Mouse (Mus musculus): ENCODE data around the gene Trim8. TPM values are rescaled to one million over a fixed set of nuclear protein-coding genes. Genes with fewer than 3 reads are reported as not detected.

The Trim8 gene
- polyA plus RNA-seq, 1 experiment from 2014 or later, result 8.8 TPM

GRCm38 (mm10) chr19:46462574-46462973 is 38.9 kb upstream of the Trim8 start:
- WGBS (ENCODE audit: insufficient replicate concordance), result 78% methylated on average over 3 of the region's 3 CpGs
- Histone ChIP-seq H3K36me3 (replicated peaks) (peaks cover 7% of the 10 kb centered on the region; the same call in 1 of the 2 replicates), H3K27me3 (no peaks in the 10 kb centered on the region), H3K9me3 (replicated peaks) (no peaks in the 10 kb centered on the region), H3K4me2 (no peak overlapping the region), H3K4me3 (replicated peaks) (no peak overlapping the region), H3K4me1 (replicated peaks) (peaks cover 48% of the 10 kb centered on the region), H3K27ac (replicated peaks) (0 out of 2 replicates have a peak overlapping the region, but pooled peaks have one; percentile 33), H3K9ac (no peak overlapping the region)
- ATAC-seq (ENCODE audit: insufficient read depth), result peak; percentile 45; the same call in 1 of the 2 replicates

- H3K4me3 ChIP-seq (replicated peaks), result no peak overlapping the region
- no peak overlapping the region for H3K9ac ChIP-seq
- peaks cover 40% of the 10 kb centered on the region for H3K4me1 ChIP-seq (replicated peaks)
- no peaks in the 10 kb centered on the region for H3K27me3 ChIP-seq
- no peak overlapping the region for H3K4me2 ChIP-seq
- no peaks in the 10 kb centered on the region for H3K36me3 ChIP-seq (replicated peaks)
- no peak for ATAC-seq (ENCODE audit: insufficient read depth)
- no peak overlapping the region for H3K27ac ChIP-seq (replicated peaks)
- H3K9me3 ChIP-seq (replicated peaks), result no peaks in the 10 kb centered on the region
- 85% methylated on average over 4 of the region's 4 CpGs for WGBS (ENCODE audit: insufficient replicate concordance)
Measured at GRCm38 (mm10) chr19:46463446-46463845, 38.1 kb upstream of the Trim8 start.

DNA sequence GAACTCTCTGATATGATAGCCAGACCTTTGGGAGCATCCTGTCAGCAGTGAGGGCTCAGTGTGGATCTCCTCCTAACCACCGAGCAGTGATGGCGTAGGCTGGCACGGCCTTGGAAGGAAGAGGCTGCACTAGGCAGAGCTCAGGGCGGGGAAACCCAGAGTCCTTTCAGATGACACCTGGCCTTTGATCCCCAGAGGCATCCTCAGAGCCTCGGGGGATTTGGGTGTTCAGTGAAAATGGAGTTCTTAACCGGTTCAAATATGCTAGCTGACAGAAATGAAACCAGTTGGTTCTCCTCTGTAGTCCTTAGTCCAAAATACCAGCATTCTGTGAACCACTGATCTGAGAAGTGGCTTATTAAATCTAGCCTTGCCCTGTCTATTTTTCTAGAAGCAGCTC is 35.3 kb upstream of the Trim8 start:
- Histone ChIP-seq H3K9ac (no peak overlapping the region), H3K9me3 (replicated peaks) (no peaks in the 10 kb centered on the region), H3K4me3 (replicated peaks) (no peak overlapping the region), H3K36me3 (replicated peaks) (no peaks in the 10 kb centered on the region), H3K4me2 (no peak overlapping the region), H3K27me3 (no peaks in the 10 kb centered on the region), H3K27ac (replicated peaks) (no peak overlapping the region), H3K4me1 (replicated peaks) (peaks cover 42% of the 10 kb centered on the region)
- no peak for ATAC-seq (ENCODE audit: insufficient read depth)
- 49% methylated on average over 6 of the region's 6 CpGs for WGBS (ENCODE audit: insufficient replicate concordance)

DNA sequence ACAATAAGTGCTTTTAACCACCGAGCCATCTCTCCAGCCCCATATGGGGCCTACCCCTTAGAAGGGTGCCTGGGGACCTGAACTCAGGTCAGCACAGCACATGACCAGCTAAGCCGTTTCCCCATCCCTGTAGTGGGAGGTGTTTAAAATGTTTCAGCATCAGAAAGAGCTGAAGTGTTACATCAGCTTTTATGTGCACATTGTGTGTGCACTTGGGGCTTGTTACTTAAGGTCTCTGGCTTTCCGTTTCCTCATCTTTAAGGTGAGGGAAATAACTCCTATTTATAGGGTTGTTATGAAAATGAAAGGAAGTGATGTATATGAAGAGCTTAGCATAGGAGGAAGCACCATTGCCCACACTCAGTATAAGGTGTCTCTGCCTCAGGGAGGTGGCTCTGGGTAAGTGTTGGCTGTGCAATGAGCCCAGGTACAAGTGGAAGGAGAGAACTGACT is 34.4 kb upstream of the Trim8 start:
- no peaks in the 10 kb centered on the region for H3K27me3 ChIP-seq
- 47% methylated on average over 3 of the region's 3 CpGs for WGBS (ENCODE audit: insufficient replicate concordance)
- no peak overlapping the region for H3K9ac ChIP-seq
- H3K4me1 ChIP-seq (replicated peaks), result peaks cover 51% of the 10 kb centered on the region
- no peaks in the 10 kb centered on the region for H3K36me3 ChIP-seq (replicated peaks)
- no peaks in the 10 kb centered on the region for H3K9me3 ChIP-seq (replicated peaks)
- no peak overlapping the region for H3K4me2 ChIP-seq
- no peak for ATAC-seq (ENCODE audit: insufficient read depth)
- no peak overlapping the region for H3K4me3 ChIP-seq (replicated peaks)
- 0 out of 2 replicates have a peak overlapping the region, but pooled peaks have one; percentile 31 for H3K27ac ChIP-seq (replicated peaks)

DNA sequence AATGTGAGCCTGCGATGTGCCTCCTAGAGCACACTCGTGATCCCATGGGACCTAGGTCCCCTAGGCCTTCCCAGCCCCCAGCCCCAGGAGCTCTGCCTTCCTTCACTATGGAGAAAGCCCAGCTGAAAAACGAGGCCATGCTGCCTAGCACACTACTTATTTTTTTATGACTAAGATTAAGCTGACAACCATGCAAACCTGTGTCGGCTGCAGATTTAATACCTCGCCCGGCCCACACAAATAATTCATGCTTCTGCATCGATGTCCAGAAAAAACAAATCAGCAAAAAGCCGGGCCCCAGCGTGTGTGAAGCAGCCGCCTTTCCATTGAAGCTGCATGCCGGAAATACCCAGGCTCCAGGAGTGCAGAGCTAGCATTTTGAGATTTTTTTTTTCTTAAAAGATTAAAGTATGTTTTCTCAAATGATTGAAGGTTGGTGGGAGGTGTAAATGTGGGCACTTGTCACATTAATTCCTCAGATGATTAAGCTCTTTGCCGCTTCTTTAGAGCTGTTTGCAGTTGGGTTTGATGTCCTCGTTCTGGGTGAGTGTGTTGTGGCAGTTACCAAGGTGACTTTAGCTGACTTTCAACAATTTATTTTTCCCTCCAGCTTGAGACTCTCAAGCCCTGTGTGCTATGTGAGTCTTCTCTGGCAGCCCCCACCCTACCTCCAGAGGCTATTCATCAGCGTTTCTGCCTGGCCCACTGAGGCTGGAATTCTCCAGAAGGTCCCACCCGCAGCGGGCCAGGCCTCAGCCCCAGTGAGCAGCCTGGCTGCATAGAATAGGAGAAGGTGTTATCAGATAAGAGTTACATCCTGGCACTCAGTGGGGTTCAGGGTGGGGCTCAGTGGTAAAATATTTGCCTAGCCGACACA is 30.9 kb upstream of the Trim8 start:
- H3K4me2 ChIP-seq, result no peak overlapping the region
- H3K9ac ChIP-seq, result no peak overlapping the region
- 48% methylated on average over 17 of the region's 17 CpGs for WGBS (ENCODE audit: insufficient replicate concordance)
- peaks cover 40% of the 10 kb centered on the region for H3K4me1 ChIP-seq (replicated peaks)
- no peak overlapping the region for H3K4me3 ChIP-seq (replicated peaks)
- ATAC-seq (ENCODE audit: insufficient read depth), result no peak
- peak overlapping the region; percentile 29; the same call in 1 of the 2 replicates for H3K27ac ChIP-seq (replicated peaks)
- H3K9me3 ChIP-seq (replicated peaks), result no peaks in the 10 kb centered on the region
- H3K36me3 ChIP-seq (replicated peaks), result no peaks in the 10 kb centered on the region
- no peaks in the 10 kb centered on the region for H3K27me3 ChIP-seq

DNA sequence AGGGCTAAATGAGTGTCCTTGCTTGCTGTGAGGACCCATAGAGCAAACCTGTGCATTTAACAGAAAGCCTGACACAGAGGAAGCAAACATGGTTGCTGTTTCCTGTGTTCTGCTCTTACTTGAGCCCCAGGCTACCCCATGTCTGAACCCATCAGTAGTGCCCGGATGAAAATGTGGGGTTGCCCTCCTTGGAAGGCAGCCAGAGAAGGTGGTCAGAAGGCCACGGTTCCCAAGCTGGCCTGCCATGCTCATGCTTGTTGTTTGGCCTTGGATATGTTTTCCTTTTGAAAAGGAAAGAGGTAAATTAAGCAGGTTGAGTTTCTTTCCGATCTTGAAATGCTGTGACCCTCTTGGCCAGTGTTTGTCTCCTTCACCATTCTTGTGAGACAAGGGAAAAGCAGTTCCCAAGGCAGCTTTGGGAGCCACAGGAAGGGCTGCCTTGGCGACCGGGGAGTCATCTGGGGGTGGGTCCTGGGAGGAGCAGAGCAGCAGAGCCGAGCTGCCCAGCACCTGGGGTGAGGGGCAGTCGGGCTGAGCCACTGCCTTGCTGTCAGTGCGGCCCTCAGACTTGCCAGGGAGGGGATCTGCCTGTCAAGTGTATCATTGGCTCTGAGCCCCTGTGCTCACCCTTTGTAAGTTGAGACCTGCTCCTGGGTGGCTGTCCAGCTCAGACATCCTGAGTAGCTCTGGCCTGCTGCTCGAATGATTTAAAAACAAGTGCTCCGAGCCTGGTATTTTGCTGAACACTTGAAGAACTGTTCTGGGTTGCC is 30.0 kb upstream of the Trim8 start:
- H3K4me1 ChIP-seq (replicated peaks), result peaks cover 33% of the 10 kb centered on the region
- H3K4me2 ChIP-seq, result no peak overlapping the region
- no peaks in the 10 kb centered on the region for H3K9me3 ChIP-seq (replicated peaks)
- H3K4me3 ChIP-seq (replicated peaks), result no peak overlapping the region
- ATAC-seq (ENCODE audit: insufficient read depth), result no peak
- H3K27me3 ChIP-seq, result no peaks in the 10 kb centered on the region
- no peaks in the 10 kb centered on the region for H3K36me3 ChIP-seq (replicated peaks)
- no peak overlapping the region; the same call in 1 of the 2 replicates for H3K27ac ChIP-seq (replicated peaks)
- 29% methylated on average over 10 of the region's 10 CpGs for WGBS (ENCODE audit: insufficient replicate concordance)
- H3K9ac ChIP-seq, result no peak overlapping the region

GRCm38 (mm10) chr19:46477432-46477845 is 24.1 kb upstream of the Trim8 start:
- WGBS (ENCODE audit: insufficient replicate concordance), result 61% methylated on average over 10 of the region's 10 CpGs

GRCm38 (mm10) chr19:46478242-46478641 is 23.3 kb upstream of the Trim8 start:
- ATAC-seq (ENCODE audit: insufficient read depth), result no peak

More at GRCm38 (mm10) chr19:46477432-46477845, 24.1 kb upstream of the Trim8 start:
- no peak overlapping the region for H3K4me2 ChIP-seq
- H3K9ac ChIP-seq, result no peak overlapping the region
- H3K4me3 ChIP-seq (replicated peaks), result no peak overlapping the region
- ATAC-seq (ENCODE audit: insufficient read depth), result no peak
- no peaks in the 10 kb centered on the region for H3K9me3 ChIP-seq (replicated peaks)
- no peaks in the 10 kb centered on the region for H3K27me3 ChIP-seq
- no peaks in the 10 kb centered on the region for H3K36me3 ChIP-seq (replicated peaks)
- H3K27ac ChIP-seq (replicated peaks), result no peak overlapping the region
- H3K4me1 ChIP-seq (replicated peaks), result peaks cover 40% of the 10 kb centered on the region

DNA sequence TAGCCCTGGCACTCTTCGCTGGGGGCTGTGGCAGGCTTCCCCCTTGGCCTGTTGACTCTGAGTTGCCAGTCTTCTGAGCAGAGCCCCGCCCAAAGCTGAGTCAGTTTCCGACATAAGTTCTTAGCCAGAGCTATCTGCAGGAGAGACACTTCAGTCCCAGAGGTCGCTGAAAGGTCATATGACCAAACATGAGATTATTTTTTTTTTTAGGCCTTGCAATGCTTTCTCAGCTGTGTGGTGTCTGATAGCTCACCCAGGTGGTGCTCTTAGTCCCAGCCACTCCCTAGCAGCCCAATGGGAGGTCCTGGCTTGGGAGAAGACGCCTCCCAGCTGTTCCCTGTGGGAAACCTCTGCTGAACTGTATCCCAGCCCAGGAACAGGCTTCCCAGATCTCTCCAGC is 22.7 kb upstream of the Trim8 start:
- H3K4me3 ChIP-seq (replicated peaks), result no peak overlapping the region
- peak; percentile 40; the same call in 1 of the 2 replicates for ATAC-seq (ENCODE audit: insufficient read depth)
- no peak overlapping the region for H3K9ac ChIP-seq
- H3K36me3 ChIP-seq (replicated peaks), result no peaks in the 10 kb centered on the region
- no peaks in the 10 kb centered on the region for H3K27me3 ChIP-seq
- no peaks in the 10 kb centered on the region for H3K9me3 ChIP-seq (replicated peaks)
- H3K27ac ChIP-seq (replicated peaks), result peak overlapping the region; percentile 61
- H3K4me2 ChIP-seq, result no peak overlapping the region
- 26% methylated on average over 5 of the region's 5 CpGs for WGBS (ENCODE audit: insufficient replicate concordance)
- peaks cover 54% of the 10 kb centered on the region for H3K4me1 ChIP-seq (replicated peaks)

More at GRCm38 (mm10) chr19:46478242-46478641, 23.3 kb upstream of the Trim8 start:
- no peak overlapping the region for H3K9ac ChIP-seq
- H3K4me1 ChIP-seq (replicated peaks), result peaks cover 48% of the 10 kb centered on the region
- H3K36me3 ChIP-seq (replicated peaks), result no peaks in the 10 kb centered on the region
- H3K27me3 ChIP-seq, result no peaks in the 10 kb centered on the region
- no peak overlapping the region for H3K4me2 ChIP-seq
- 63% methylated on average over 4 of the region's 4 CpGs for whole genome bisulfite sequencing (ENCODE audit: insufficient replicate concordance)
- H3K27ac ChIP-seq (replicated peaks), result peak overlapping the region; percentile 61; the same call in 1 of the 2 replicates
- H3K4me3 ChIP-seq (replicated peaks), result no peak overlapping the region
- no peaks in the 10 kb centered on the region for H3K9me3 ChIP-seq (replicated peaks)

- Histone ChIP-seq H3K36me3 (replicated peaks) (no peaks in the 10 kb centered on the region), H3K4me1 (replicated peaks) (peaks cover 60% of the 10 kb centered on the region), H3K27me3 (no peaks in the 10 kb centered on the region), H3K4me2 (no peak overlapping the region), H3K9ac (no peak overlapping the region), H3K4me3 (replicated peaks) (no peak overlapping the region), H3K9me3 (replicated peaks) (no peaks in the 10 kb centered on the region), H3K27ac (replicated peaks) (no peak overlapping the region)
- 52% methylated on average over 21 of the region's 21 CpGs for WGBS (ENCODE audit: insufficient replicate concordance)
- ATAC-seq (ENCODE audit: insufficient read depth), result no peak
Measured at GRCm38 (mm10) chr19:46479306-46480075, 22.0 kb upstream of the Trim8 start.

Measured in liver, embryonic 15.5 days (tissue).